Mouse (Mus musculus): Measurements from ENCODE around the gene Nfyc.

- no peak for TF ChIP-seq HCFC1 (IDR thresholded peaks at IDR 0.05; ENCODE audit: low read depth, low read length)
- no peak for TF ChIP-seq EP300 (IDR thresholded peaks at IDR 0.05; ENCODE audit: low read depth in 1 of 2, low read length in 2 of 2)
- TF ChIP-seq MYC (IDR thresholded peaks at IDR 0.05; ENCODE audit: low read depth, low read length): no peak
- TF ChIP-seq MAFK (IDR thresholded peaks at IDR 0.05; ENCODE audit: borderline replicate concordance, low read depth, low read length): no peak
- TF ChIP-seq RCOR1 (IDR thresholded peaks at IDR 0.05; ENCODE audit: low read depth, low read length): no peak
- no peak for TF ChIP-seq JUND (IDR thresholded peaks at IDR 0.05; ENCODE audit: low read depth, low read length)
- no peak for TF ChIP-seq CTCF (IDR thresholded peaks at IDR 0.05 in 2 of 3, conservative IDR thresholded peaks at IDR 0.05 in 1 of 3; ENCODE audit: control insufficient read depth in 1 of 3, insufficient read depth in 1 of 3, low read depth in 2 of 3, low read length in 3 of 3, poor library complexity in 1 of 3, severe bottlenecking in 1 of 3)
- TF ChIP-seq GATA1 (IDR thresholded peaks at IDR 0.05; ENCODE audit: low read depth, low read length): no peak
- TF ChIP-seq CHD2 (IDR thresholded peaks at IDR 0.05; ENCODE audit: low read length): no peak
Observed at GRCm38 (mm10) chr4:120741303-120741702, 90.1 kb downstream of the Nfyc start.

All from MEL (cell line).